Mouse (Mus musculus) cerebellum, adult 9-10 months (tissue): ENCODE measurements at regions not wholly inside any gene's neighbourhood (a gene's known extent, or its start where the extent isn't known, plus 50 kb on each side); places are given as distances from the start of the nearest gene placed in this dataset.

Experiments used
- DNase-seq: peaks from one replicate; pipeline ENCODE4 v3.0.0; 2022

- no peak for DNase-seq
These were observed 85.6 kb upstream of the Aldh1b1 start for GRCm38 (mm10) chr4:45713046-45713706.

- no peak for DNase-seq
These were observed 94.8 kb upstream of the Aldh1b1 start for GRCm38 (mm10) chr4:45703997-45704396.

DNA sequence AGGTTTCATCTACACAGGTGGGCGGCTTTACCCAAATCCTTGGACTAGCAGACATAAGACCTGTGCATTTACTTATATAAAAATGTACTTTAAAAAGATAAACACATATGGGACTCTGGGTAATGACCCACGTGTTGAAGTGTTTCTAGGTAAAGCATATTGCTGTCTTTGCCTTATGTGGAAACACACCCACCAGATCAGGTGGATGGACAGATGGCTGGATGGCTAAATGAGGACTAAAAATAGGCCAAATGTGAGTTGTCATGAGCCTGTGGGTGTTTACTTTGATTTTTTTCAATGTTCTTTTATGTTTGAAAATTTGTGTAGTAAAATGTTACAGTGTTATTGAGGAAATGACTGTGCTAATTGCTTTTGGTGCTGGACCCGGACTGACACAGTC lies 99.2 kb upstream of the Aldh1b1 start:
- no peak for DNase-seq

- no peak for DNase-seq
These were observed 103.6 kb upstream of the Aldh1b1 start for GRCm38 (mm10) chr4:45695239-45695638.

- peak; percentile 71 for DNase-seq
These were observed 108.6 kb upstream of the Aldh1b1 start for GRCm38 (mm10) chr4:45689991-45690916.

DNA sequence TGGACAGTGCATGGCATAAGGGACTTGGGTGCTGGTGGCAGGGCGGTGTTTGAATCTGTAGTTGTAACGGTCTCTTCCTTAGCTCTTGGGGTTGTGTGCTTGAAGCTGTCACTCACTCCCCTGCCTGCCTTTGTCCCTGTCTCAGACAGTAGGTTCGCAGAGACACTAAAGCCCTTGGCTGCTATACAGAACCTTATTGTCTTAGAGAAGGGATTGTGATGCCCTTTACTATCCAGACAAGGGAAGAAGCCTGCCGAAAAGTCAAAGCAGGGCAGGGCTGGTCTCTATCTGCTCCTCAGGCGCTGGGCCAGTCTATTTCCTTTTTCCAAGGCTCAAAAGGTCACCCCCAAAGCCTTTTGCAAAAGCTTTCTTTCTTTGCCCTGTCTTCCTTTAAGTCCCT lies 109.2 kb upstream of the Aldh1b1 start:
- no peak for DNase-seq

- no peak for DNase-seq
These were observed 110.6 kb upstream of the Aldh1b1 start for GRCm38 (mm10) chr4:45688233-45688632.

DNA sequence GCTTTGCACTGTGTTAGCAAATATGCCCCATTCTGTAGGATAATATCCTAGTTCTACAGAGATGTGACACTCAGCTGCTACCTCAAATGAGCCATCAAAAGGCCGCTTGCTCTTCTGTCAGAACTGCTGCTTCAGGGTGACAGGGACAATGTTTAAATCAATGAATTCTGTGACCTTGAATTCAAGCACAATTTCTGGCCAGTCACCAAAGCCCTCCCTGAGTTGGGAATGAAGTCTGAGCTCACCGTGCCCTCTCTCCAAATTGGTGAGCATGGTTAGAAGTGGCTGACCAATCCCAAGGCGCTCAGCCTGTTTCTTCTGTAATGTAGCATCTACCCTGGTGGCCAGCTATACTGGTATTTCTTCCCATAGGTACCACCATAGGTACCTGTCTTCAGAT lies 113.8 kb upstream of the Aldh1b1 start:
- DNase-seq = no peak

GRCm38 (mm10) chr4:45683205-45683604 lies 115.6 kb upstream of the Aldh1b1 start:
- no peak for DNase-seq

DNA sequence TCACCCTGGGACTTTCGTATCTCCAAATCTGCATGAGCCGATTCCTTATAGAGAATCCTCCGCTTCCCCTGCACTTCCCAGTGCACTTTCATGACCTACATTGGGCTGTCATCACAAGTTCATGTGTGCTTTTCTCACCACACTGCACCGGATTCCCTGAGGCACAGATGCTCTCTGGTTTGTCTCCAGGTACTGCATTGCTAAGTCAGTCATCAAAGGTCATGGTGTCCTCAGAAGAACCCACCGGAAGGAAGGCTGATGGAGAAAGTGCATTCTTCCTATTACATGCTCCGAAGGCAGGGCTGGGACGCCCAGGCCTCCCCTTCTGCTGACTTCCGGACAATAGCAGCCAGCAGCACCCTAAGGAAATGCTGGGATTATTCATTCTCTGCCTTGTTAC lies 116.1 kb upstream of the Aldh1b1 start:
- no peak for DNase-seq

DNA sequence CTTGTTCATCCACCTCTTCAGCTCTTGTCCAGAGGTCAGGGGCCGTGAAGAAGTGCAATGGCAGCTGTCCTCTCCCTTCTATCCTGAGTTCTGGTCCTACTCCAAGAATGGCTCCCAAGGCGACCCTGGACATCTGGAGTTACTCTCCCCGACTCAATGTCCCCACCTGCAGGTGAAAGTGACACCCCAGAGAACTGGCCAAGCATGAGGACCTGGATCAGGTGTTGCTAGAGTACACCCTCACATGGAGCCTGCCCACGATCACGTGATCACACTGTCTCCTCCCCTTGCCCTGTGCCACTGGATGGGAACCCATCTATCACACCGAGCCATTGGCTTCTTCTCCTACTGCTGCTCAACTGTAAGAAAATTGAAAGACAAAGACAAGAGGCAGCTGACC lies 122.7 kb upstream of the Aldh1b1 start:
- DNase-seq = no peak

- no peak for DNase-seq
These were observed 124.5 kb upstream of the Aldh1b1 start for GRCm38 (mm10) chr4:45674291-45674690.

GRCm38 (mm10) chr4:45673081-45673819 lies 125.6 kb upstream of the Aldh1b1 start:
- DNase-seq = no peak

- no peak for DNase-seq
These were observed 126.4 kb upstream of the Aldh1b1 start for GRCm38 (mm10) chr4:45672262-45673076.

GRCm38 (mm10) chr4:45664372-45664771 lies 132.1 kb upstream of the Shb start:
- DNase-seq = no peak

GRCm38 (mm10) chr4:45657350-45657978 lies 125.2 kb upstream of the Shb start:
- DNase-seq = no peak

GRCm38 (mm10) chr4:45655780-45656179 lies 123.5 kb upstream of the Shb start:
- no peak for DNase-seq

GRCm38 (mm10) chr4:45654804-45655155 lies 122.5 kb upstream of the Shb start:
- DNase-seq = no peak

- DNase-seq = no peak
These were observed 121.9 kb upstream of the Shb start for GRCm38 (mm10) chr4:45654019-45654803.

DNA sequence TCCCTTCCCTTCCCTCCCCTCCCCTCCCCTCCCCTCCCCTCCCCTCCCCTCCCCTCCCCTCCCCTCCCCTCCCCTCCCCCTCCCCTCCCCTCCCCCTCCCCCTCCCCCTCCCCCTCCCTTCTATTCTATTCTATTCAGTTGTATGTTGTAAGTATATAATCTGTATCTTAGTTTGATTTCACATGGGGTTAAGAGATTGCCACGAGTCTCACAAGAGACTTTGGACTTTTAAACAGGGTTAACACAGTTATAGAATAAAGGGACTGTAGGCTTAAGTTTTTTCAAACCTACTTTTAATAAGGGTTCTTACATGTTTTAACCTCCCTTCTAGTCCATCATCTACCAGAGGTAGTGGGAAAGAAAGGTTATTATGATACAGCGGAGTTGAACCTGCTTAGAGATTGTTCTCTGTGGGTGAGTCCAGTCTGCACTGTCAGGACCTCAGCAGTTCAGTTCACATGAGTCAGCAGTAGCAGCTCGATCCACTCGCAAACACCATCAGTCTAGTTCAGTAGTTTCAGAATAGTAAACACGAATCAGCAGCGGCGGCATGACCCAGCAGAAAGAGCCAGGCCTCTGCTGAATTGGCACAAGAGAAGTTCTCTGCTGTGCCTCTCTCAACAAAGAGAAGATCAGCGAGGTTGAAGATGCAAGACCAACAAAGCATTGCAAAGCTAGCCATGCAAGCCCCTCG lies 116.8 kb upstream of the Shb start:
- no peak for DNase-seq

GRCm38 (mm10) chr4:45647514-45647913 lies 115.2 kb upstream of the Shb start:
- no peak for DNase-seq
